Mouse (Mus musculus): ENCODE measurements around the gene Rpl34. TPM values are rescaled to one million over a fixed set of nuclear protein-coding genes. Genes with fewer than 3 reads are reported as not detected.

Rpl34 gene
- polyA plus RNA-seq, 1 experiment from 2014 or later, result 524 TPM

DNA sequence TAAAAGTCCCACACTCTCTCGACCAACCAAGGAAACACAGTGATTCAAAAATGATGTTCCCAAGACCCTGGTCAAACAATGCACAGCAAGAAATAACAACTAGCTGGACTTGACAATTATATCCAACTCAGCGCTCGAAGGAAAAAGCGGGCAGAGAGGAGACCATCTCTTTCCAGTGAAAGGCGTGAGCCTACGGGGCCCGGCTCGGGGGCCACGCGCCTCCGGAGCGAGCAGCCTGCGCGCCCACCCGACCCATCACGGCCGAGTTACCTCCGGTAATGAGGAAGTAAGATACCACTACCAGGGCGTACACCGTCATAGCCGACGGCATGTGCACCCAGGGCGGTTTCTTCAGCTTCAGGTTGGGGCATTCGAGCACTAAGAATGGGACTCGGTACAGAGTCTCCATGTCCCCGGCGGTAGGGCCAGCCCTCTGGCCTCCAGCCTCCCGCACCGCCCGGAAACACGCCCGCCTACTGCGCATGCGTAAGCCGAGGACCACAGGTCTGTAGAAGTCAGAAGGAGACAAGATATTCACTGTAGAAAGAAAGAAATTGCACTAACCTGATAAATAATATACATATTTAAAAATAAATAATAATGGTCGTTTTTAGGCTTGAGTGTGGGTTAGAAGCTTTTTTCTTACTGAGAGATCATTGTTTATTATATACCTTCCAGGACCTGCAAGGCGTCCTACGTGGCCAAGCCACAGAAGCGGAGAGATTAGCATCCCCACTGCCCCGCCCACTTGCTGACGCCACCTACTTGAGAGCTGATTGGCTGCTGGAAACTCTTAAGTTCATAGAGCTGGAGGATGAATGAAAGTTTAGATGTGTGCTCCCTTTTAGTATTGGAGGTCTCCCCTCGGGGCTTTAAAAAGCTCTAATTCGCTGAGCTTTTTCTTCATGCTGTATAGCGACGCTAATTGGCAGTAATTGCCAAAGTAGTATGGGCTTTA is 21.0 kb downstream of the Rpl34 start, which contains the start of gene Ostc:
Ostc (minus strand) TSS at position 478 of the 958 bp plus-strand sequence.
- peak within 1 kb of the TSS; percentile 69 for H3K4me2 ChIP-seq
- peak within 1 kb of the TSS; percentile 79 for H3K9ac ChIP-seq
- H3K27ac ChIP-seq, result peak within 1 kb of the TSS; percentile 87
- WGBS, result under 1% methylated on average over 45 of the region's 45 CpGs
- no peaks in the 10 kb centered on the region for H3K27me3 ChIP-seq (replicated peaks)
- H3K4me3 ChIP-seq, result peak within 1 kb of the TSS; percentile 62
- H3K36me3 ChIP-seq (replicated peaks), result no peaks in the 10 kb centered on the region
- ATAC-seq (replicated peaks), result peak; percentile 97
- H3K9me3 ChIP-seq, result no peaks in the 10 kb centered on the region
- H3K4me1 ChIP-seq, result peaks cover 22% of the 10 kb centered on the region

DNA sequence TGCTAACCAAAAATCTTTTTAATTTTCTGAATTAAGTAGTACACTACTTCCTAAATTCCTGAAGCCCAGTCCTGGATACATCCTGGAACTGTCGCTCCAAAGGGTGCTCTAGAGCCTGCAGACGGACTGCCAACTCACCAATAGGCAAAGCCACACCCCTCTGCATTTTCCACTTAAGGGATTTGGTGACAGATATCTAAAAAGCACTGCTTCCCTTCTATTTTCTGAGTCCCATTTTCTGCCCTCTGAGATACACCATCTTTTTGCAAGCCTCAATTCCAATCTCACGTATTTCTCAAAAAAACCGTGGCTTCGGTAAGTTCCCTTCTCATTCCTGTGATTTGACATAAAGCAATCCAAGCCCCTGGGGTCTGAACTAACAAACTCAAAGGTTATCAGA is 21.7 kb downstream of the Rpl34 start:
- peaks cover 22% of the 10 kb centered on the region for H3K4me1 ChIP-seq
- H3K4me3 ChIP-seq, result peak overlapping the region; percentile 62
- H3K27me3 ChIP-seq (replicated peaks), result no peaks in the 10 kb centered on the region
- H3K27ac ChIP-seq, result peak overlapping the region; percentile 87
- under 1% methylated on average over 5 of the region's 5 CpGs for WGBS
- no peak for ATAC-seq (replicated peaks)
- H3K9me3 ChIP-seq, result no peaks in the 10 kb centered on the region
- H3K4me2 ChIP-seq, result peak overlapping the region; percentile 69
- H3K36me3 ChIP-seq (replicated peaks), result no peaks in the 10 kb centered on the region; the same call in 1 of the 2 replicates
- peak overlapping the region; percentile 79 for H3K9ac ChIP-seq

- Histone ChIP-seq H3K4me3 (no peak overlapping the region), H3K27ac (no peak overlapping the region), H3K9ac (no peak overlapping the region), H3K4me2 (no peak overlapping the region), H3K4me1 (peaks cover 4% of the 10 kb centered on the region; the same call in 1 of the 2 replicates), H3K27me3 (replicated peaks) (no peaks in the 10 kb centered on the region), H3K36me3 (replicated peaks) (peaks cover 17% of the 10 kb centered on the region), H3K9me3 (no peaks in the 10 kb centered on the region)
- WGBS, result 86% methylated on average over 6 of the region's 6 CpGs
- ATAC-seq (replicated peaks), result no peak
These were observed 27.9 kb downstream of the Rpl34 start for GRCm38 (mm10) chr3:130702289-130702688.

DNA sequence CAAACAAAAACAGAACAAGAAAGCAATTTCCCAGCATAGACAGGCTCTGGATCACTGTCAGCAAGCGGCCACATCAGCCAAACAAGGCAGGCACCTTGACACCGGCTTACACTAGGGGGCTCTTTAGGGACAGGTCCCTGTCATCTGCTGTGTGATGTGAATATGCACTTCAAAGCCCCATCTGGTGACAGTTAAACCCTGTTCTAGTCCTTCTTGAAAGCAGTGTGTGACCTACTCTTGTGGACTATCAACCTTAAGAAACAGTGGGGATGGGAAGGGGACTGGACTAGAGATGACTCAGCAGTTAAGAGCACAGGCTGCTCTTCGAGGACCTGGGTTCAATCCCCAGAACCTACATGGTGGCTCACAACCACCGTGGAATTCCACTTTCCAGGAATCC is 32.6 kb downstream of the Rpl34 start:
- Histone ChIP-seq H3K4me2 (no peak overlapping the region), H3K36me3 (replicated peaks) (peaks cover 17% of the 10 kb centered on the region), H3K9ac (no peak overlapping the region), H3K9me3 (no peaks in the 10 kb centered on the region), H3K27ac (no peak overlapping the region), H3K4me3 (no peak overlapping the region), H3K4me1 (no peaks in the 10 kb centered on the region), H3K27me3 (replicated peaks) (no peaks in the 10 kb centered on the region)
- no peak for ATAC-seq (replicated peaks)
- WGBS, result 80% methylated on average over 4 of the region's 4 CpGs

DNA sequence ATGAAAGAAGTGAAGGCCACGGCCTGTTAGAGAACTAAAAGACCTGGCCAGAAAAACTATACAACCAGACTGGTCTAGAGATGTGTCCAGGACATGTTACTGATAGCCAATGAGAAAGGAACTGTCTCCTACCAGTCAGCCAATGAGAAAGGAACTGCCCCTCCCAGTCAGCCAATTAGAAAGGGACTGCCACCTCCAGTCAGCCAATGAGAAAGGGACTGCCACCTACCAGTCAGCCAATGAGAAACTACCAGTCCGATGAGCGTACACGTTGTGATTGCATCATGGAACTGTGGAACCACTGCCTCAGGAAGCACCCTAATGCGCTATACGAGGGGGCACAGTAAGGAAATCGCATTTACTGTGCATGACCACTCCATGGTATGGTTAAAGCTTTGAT is 35.5 kb downstream of the Rpl34 start:
- H3K9me3 ChIP-seq, result no peaks in the 10 kb centered on the region
- peaks cover 10% of the 10 kb centered on the region for H3K4me1 ChIP-seq
- WGBS, result 94% methylated on average over 7 of the region's 7 CpGs
- no peak overlapping the region for H3K4me3 ChIP-seq
- no peak overlapping the region for H3K9ac ChIP-seq
- no peak overlapping the region for H3K4me2 ChIP-seq
- no peak for ATAC-seq (replicated peaks)
- peaks cover 4% of the 10 kb centered on the region; the same call in 1 of the 2 replicates for H3K36me3 ChIP-seq (replicated peaks)
- no peak overlapping the region for H3K27ac ChIP-seq
- H3K27me3 ChIP-seq (replicated peaks), result no peaks in the 10 kb centered on the region

GRCm38 (mm10) chr3:130694041-130694593 is 36.1 kb downstream of the Rpl34 start:
- 0 out of 2 replicates have a peak, but pooled peaks have one; percentile 21 for ATAC-seq (replicated peaks)
- Histone ChIP-seq H3K9me3 (no peaks in the 10 kb centered on the region), H3K4me2 (no peak overlapping the region), H3K9ac (no peak overlapping the region), H3K4me3 (no peak overlapping the region), H3K4me1 (peaks cover 10% of the 10 kb centered on the region), H3K27ac (no peak overlapping the region), H3K36me3 (replicated peaks) (peaks cover 4% of the 10 kb centered on the region; the same call in 1 of the 2 replicates), H3K27me3 (replicated peaks) (no peaks in the 10 kb centered on the region)
- WGBS, result 61% methylated on average over 9 of the region's 9 CpGs

GRCm38 (mm10) chr3:130691596-130692170 is 38.5 kb downstream of the Rpl34 start:
- ATAC-seq (replicated peaks), result no peak
- peaks cover 10% of the 10 kb centered on the region for H3K4me1 ChIP-seq
- peak overlapping the region; percentile 53 for H3K4me2 ChIP-seq
- H3K9ac ChIP-seq, result peak overlapping the region; percentile 25; the same call in 1 of the 2 replicates
- H3K36me3 ChIP-seq (replicated peaks), result peaks cover 4% of the 10 kb centered on the region; the same call in 1 of the 2 replicates
- WGBS, result 40% methylated on average over 12 of the region's 12 CpGs
- no peak overlapping the region for H3K27ac ChIP-seq
- no peaks in the 10 kb centered on the region for H3K9me3 ChIP-seq
- no peaks in the 10 kb centered on the region for H3K27me3 ChIP-seq (replicated peaks)
- peak overlapping the region; percentile 28 for H3K4me3 ChIP-seq

DNA sequence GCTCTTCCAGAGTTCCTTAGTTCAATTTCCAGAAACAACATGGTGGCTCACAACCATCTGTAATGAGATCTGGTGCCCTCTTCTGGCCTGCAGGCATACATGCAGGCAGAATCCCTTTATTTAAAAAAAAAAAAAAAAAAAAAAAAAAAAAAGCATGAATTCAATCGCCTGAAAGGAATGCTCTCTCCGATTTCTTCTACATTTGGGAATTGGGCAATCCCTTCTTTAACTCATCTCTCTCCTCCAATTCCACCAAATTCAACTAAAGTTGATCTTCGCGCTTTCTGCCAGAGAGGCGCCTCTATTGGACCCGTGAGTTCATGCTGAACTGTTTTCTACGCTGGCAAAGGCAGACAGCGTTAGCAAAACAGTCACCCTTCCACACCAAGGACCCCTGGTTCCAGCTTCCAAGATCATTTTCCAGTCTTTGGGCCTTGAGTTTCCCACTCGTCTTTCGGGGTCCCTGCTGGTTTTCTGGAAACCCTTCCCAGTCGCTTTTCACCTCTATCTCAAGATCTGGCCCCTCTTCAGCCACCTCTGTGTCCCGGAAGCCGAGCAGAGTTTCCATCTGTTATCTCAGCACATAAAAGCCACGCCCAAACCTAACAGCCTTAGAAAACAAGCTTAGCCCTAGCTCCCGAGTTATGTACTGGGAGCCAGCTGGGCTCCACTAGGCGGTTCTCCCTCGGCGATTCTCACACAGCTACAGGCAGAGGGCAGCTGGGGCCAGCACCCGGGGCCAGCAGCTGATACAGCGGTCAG is 39.2 kb downstream of the Rpl34 start:
- H3K9ac ChIP-seq, result peak overlapping the region; percentile 25
- ATAC-seq (replicated peaks), result no peak; the same call in 1 of the 2 replicates
- H3K36me3 ChIP-seq (replicated peaks), result no peaks in the 10 kb centered on the region; the same call in 1 of the 2 replicates
- H3K4me3 ChIP-seq, result peak overlapping the region; percentile 28
- no peaks in the 10 kb centered on the region for H3K27me3 ChIP-seq (replicated peaks)
- WGBS, result 13% methylated on average over 20 of the region's 20 CpGs
- peak overlapping the region; percentile 53 for H3K4me2 ChIP-seq
- H3K4me1 ChIP-seq, result peaks cover 10% of the 10 kb centered on the region
- H3K9me3 ChIP-seq, result no peaks in the 10 kb centered on the region
- no peak overlapping the region for H3K27ac ChIP-seq

DNA sequence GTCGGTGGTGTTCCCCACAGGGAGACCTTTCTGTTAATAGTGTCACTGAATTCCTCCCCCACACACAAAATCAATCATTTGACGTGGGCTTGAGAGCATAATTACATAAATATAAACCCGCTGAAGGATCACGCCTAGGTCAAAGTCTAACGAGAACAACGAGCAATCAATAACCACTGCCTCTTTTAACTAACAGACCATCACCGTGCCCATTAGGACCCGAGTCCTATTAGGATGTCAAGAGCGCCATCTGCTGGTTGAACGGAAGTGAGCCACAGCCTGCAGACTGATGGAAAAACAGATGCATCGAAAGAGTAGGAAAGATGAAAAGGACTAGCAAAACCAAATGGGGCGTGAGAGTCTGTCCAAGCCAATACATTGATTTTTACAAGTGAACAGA is 40.6 kb downstream of the Rpl34 start:
- Histone ChIP-seq H3K27ac (no peak overlapping the region), H3K27me3 (replicated peaks) (no peaks in the 10 kb centered on the region), H3K4me3 (no peak overlapping the region), H3K9me3 (no peaks in the 10 kb centered on the region), H3K9ac (no peak overlapping the region), H3K4me1 (peaks cover 10% of the 10 kb centered on the region), H3K36me3 (replicated peaks) (no peaks in the 10 kb centered on the region), H3K4me2 (peak overlapping the region; percentile 35)
- peak; percentile 79 for ATAC-seq (replicated peaks)
- 18% methylated on average over 12 of the region's 12 CpGs for WGBS

GRCm38 (mm10) chr3:130687051-130687450 is 43.1 kb downstream of the Rpl34 start:
- ATAC-seq (replicated peaks), result no peak
- Histone ChIP-seq H3K9me3 (no peaks in the 10 kb centered on the region), H3K4me2 (no peak overlapping the region), H3K36me3 (replicated peaks) (no peaks in the 10 kb centered on the region), H3K27ac (no peak overlapping the region), H3K4me1 (peaks cover 10% of the 10 kb centered on the region), H3K4me3 (no peak overlapping the region), H3K9ac (no peak overlapping the region), H3K27me3 (replicated peaks) (no peaks in the 10 kb centered on the region)
- 100% methylated on average over 1 of the region's 1 CpGs for WGBS

GRCm38 (mm10) chr3:130685014-130685366 is 45.2 kb downstream of the Rpl34 start:
- Histone ChIP-seq H3K9ac (no peak overlapping the region), H3K27me3 (replicated peaks) (no peaks in the 10 kb centered on the region), H3K4me2 (no peak overlapping the region), H3K27ac (no peak overlapping the region), H3K36me3 (replicated peaks) (no peaks in the 10 kb centered on the region), H3K4me3 (no peak overlapping the region), H3K4me1 (no peaks in the 10 kb centered on the region), H3K9me3 (no peaks in the 10 kb centered on the region)
- ATAC-seq (replicated peaks), result no peak
- 89% methylated on average over 8 of the region's 8 CpGs for WGBS
